Mouse (Mus musculus) right cerebral cortex, postnatal 4 days (tissue): ENCODE measurements at regions not wholly inside any gene's neighbourhood (a gene's known extent, or its start where the extent isn't known, plus 50 kb on each side); places are given as distances from the start of the nearest gene placed in this dataset.

Experiments
- DNase-seq: peaks from one replicate; pipeline ENCODE4 v3.0.0-alpha.2; 2022

GRCm38 (mm10) chr6:147686927-147687326 is 211.3 kb downstream of the Ccdc91 start:
- no peak for DNase-seq

DNA sequence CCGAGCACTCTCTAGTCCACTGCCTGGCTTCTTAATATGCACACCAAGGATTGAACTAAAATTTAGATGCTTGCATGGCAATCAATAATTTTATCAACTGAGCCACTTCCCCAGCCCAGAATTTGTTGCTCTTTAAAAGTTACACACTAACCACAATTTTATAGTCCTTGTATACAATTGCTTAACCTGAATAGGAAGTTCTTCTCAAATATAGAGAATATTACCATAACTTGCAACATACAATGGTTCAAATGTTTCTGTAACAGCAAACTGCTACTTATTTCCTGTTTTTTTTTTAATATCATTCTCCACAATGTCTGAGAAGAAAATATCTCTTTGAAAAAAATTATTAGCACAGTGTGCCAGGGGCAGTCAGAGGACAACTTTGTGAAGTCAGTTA is 222.6 kb downstream of the Ccdc91 start:
- DNase-seq: no peak

- DNase-seq: no peak
These were observed 223.8 kb downstream of the Ccdc91 start for GRCm38 (mm10) chr6:147699449-147699848.

- no peak for DNase-seq
These were observed 225.0 kb downstream of the Ccdc91 start for GRCm38 (mm10) chr6:147700629-147701028.

DNA sequence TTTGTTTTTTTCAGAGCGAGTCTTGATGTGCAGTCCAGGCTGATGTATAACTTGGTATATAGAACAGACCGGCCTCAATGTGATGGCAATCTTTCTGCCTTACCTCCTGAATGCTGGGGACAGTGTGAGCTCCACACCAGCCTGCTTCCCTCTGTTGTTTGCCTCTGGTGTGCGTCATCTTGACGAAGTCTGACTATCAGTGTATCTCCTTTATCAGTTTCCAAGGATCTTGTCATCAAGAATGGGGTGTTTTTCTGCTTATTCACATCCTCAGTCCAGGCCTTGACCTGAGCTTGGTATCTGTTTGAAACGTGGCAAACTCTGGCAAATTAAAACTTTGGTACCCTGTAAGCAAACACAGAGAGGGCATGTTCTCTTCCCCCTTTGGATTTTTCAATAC is 226.3 kb downstream of the Ccdc91 start:
- no peak for DNase-seq

DNA sequence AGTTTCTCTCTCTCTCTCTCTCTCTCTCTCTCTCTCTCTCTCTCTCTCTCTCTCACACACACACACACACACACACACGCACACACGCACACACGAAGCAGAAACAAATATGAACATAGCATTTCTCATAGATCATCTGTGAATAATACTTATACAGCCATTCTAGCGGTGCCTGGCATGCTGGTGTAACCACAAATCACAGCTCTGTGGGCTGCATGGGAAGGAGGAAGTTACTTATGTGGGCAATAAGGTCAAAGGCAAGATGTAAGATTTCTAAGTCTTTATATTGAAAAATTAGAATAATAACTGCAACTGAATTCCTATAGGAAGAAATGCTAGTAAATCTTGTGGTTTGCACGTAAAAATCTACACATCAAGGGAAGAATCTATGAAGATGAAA is 228.7 kb downstream of the Ccdc91 start:
- no peak for DNase-seq

GRCm38 (mm10) chr6:147705936-147706335 is 230.3 kb downstream of the Ccdc91 start:
- DNase-seq: no peak

- DNase-seq: no peak
These were observed 231.1 kb downstream of the Ccdc91 start for GRCm38 (mm10) chr6:147706741-147707140.

DNA sequence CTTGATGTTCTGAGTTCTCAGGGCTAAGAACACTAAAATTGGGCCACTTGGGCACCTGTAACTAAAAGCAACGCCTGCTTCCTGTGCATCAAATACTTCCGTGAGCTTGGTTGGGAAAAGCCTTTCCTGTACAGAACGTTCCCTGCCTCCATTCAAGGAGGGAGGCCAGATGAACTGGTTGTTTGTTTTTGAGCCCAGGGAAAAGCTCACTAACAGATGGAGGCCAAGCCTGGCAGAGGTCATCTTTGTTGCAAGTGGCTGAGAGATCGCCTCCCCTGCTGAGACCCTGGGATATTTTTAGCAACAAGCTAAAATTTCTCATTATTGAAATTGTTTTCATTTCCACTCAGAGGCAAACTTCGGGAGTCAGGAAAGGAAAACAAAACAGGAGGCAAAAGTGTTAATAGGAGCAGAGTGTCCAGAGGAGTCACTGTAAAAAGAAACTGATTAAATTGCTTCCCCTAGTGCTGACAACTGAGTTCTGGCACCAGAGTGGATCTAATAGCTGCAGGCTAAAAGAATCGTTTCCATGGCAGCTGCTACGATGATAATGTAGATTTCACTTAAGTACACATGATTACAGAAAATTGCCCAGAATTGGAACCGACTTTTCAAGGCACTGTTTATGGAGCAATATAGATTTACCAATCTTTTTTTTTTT is 242.6 kb downstream of the Ccdc91 start:
- DNase-seq: no peak

GRCm38 (mm10) chr6:147718713-147719490 is 243.3 kb downstream of the Ccdc91 start:
- DNase-seq: no peak

DNA sequence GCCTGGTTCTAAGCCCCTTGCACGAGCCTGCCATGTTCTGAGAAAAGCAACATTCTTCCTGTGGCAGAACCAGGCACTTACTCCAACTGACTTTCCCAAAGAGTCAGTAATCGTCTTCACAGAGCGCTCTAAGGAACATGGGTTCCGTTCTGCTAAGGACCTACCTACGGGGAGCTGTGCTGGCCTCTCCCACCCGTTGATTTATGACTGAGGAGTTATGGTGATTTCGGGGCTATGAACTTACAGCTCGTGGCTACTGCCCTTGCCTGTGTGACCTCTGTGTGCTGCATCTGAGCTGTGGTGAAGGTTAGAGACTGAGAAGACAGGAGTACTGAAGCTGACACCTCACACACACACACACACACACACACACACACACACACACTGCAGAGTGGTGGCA is 243.9 kb downstream of the Ccdc91 start:
- DNase-seq: no peak

DNA sequence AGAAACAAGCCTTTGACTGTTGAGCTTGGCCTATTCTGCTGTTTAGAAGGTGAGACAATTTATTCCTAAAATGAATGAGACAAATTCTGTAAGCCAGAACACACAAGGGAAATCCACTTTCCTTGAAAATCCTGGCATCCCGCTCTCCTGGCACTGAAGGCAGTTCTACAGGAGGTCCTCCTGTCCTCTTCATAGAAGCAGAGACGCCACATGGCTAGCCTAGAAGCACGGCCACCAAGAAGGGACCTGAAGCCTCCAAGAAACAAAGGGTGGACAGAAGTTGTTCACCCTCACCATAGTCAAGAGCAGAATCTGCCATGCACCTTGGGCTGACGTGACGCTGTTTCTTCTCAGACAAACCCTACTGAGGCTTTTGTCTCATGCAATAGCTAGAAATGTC is 247.7 kb downstream of the Ccdc91 start:
- DNase-seq: no peak

- DNase-seq: no peak
These were observed 251.4 kb downstream of the Ccdc91 start for GRCm38 (mm10) chr6:147726987-147727386.

DNA sequence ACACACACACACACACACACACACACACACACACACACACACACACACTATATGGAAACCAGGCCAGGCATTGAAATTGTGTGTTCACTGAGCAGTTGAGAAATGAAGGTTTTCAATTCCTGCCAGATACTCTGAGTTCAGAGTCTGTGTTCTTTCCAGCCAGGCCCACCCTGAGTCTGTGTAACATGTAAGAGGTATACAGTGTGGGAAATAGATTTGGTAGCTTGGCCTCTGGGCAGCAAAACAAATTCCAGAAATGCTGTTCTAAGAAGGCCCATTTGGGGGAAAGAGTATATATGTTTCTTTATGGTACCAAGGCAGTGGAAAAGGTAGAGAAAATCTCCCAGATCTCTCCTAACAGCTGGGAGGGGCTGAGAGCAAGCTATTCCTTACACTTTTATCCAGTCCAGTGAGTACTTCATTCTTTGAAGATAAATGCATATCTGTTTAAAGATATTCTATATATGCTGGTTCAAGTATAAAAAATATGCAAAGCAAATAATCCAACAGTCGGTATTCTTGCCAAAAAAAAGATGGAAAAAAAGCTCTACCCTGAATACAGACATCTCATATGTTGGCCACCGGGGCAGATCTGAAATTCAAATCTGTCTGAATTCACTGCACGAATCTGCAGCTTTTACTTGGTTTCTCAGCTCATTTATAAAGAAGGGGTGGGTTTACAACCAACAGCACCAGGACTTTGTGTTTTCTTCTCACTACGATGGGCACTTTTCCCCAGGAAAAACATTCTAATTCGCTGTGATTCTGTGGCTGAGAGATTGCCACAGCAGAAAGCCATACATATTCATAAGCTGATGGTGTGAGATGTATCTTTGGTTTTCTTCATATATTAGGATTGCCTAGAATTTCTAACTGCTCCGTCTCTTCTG is 252.3 kb downstream of the Ccdc91 start:
- no peak for DNase-seq

- no peak for DNase-seq
These were observed 254.1 kb downstream of the Ccdc91 start for GRCm38 (mm10) chr6:147729721-147730120.

GRCm38 (mm10) chr6:147738621-147739325 is 263.1 kb downstream of the Ccdc91 start:
- DNase-seq: no peak

DNA sequence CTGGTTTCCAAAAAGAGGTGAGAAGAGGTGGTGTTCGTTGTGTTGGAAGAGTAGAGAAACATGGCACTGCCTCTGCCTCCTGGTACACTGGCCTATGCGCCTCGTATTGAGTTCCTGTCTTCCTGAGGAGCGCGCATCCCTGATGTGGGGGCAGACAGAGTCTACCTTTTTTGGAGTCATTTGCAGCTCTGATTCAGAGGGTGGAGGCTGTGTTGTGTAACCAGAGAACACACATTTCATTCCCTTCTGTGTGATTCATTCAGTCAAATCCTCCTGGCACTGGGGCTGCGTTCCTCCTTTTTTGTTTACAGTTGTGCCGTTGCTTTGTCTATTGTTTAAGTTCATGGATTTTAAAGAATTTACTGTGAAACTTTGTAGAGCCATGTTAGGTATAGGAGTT is 265.8 kb downstream of the Ccdc91 start:
- no peak for DNase-seq

- no peak for DNase-seq
These were observed 268.5 kb downstream of the Ccdc91 start for GRCm38 (mm10) chr6:147744081-147744480.

- DNase-seq: no peak
These were observed 270.1 kb downstream of the Ccdc91 start for GRCm38 (mm10) chr6:147745690-147746089.

- no peak for DNase-seq
These were observed 272.3 kb downstream of the Ccdc91 start for GRCm38 (mm10) chr6:147747945-147748344.

GRCm38 (mm10) chr6:147752301-147752700 is 276.7 kb downstream of the Ccdc91 start:
- DNase-seq: no peak

DNA sequence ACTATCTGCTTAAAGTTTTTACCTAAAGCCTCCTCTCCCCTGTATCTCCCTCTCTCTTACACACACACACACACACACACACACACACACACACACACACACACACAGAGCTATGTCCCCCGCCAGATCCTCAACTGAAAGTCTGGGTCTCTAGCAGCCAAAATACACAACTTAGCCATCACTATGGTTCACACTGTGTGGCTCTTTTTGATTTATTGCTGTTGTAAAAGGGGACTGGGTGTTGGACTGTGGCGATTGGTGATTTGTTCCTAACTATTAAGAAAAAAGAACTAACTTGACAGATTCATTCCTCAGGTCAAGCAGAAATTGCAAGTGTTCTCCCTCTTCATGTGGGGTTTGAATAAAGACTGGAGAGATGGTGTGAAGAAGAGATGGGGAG is 278.2 kb downstream of the Ccdc91 start:
- DNase-seq: no peak
